ENCODE assay signal across 12 mouse cellular contexts in genomic region chr12:12683733-12684470, GRCm38 (mm10).
DNase-seq lines count a peak whose midpoint lies in the region; ATAC-seq lines count a peak whose summit lies in the region.
"Had no signal": no experiment of that assay in that cellular context is flagged by ENCODE, and none has a peak within 500 bp of the region (broad histone marks: within the 10 kb centered on the region; RNA-seq: fewer than 3 reads in every experiment).

No protein-coding gene starts in this region.

- peak overlapping the region; percentile 39 for H3K4me2 ChIP-seq in forebrain, embryonic 15.5 days (replicated peaks)
- peak overlapping the region; percentile 2; the same call in 1 of the 2 replicates for H3K4me2 ChIP-seq in neural tube, embryonic 15.5 days
- H3K4me2 ChIP-seq: heart, embryonic 11.5 days; liver, embryonic 11.5 days had no signal

- peak; percentile 6 for ATAC-seq in forebrain, embryonic 15.5 days (replicated peaks)
- no peak for ATAC-seq in neural tube, embryonic 15.5 days (ENCODE audit: low FRiP score)

- peak; percentile 11 for DNase-seq in right cerebral cortex, postnatal 4 days
- DNase-seq in right cerebral cortex, postnatal 36 days (ENCODE audit: low spot score in 2 of 2): no peak
- no peak for DNase-seq in limb, embryonic 10.5 days (ENCODE audit: low spot score)
- DNase-seq in adrenal gland, postnatal 10 days: no peak
- DNase-seq in heart, postnatal 4 days: no peak
- no peak for DNase-seq in Muller cell, postnatal 12 days (ENCODE audit: inconsistent ontology term)
- DNase-seq: kidney, adult 9 months; lung, postnatal 4 days had no signal

- H3K27ac ChIP-seq in forebrain, embryonic 15.5 days (replicated peaks): peak overlapping the region; percentile 83
- peak overlapping the region; percentile 37; the same call in 1 of the 2 replicates for H3K27ac ChIP-seq in limb, embryonic 10.5 days
- H3K27ac ChIP-seq in neural tube, embryonic 15.5 days (replicated peaks): no peak overlapping the region; the same call in 1 of the 2 replicates

- H3K36me3 ChIP-seq in forebrain, embryonic 15.5 days: no peaks in the 10 kb centered on the region
- H3K36me3 ChIP-seq in limb, embryonic 10.5 days: no peaks in the 10 kb centered on the region
- no peaks in the 10 kb centered on the region for H3K36me3 ChIP-seq in neural tube, embryonic 15.5 days

- H3K9ac ChIP-seq in forebrain, embryonic 15.5 days (replicated peaks): peak overlapping the region; percentile 5; the same call in 1 of the 2 replicates
- H3K9ac ChIP-seq in neural tube, embryonic 15.5 days (replicated peaks): no peak overlapping the region

- H3K4me1 ChIP-seq in forebrain, embryonic 15.5 days: peaks cover 52% of the 10 kb centered on the region
- H3K4me1 ChIP-seq in limb, embryonic 10.5 days: peaks cover 40% of the 10 kb centered on the region
- peaks cover 39% of the 10 kb centered on the region for H3K4me1 ChIP-seq in neural tube, embryonic 15.5 days

- no peaks in the 10 kb centered on the region for H3K27me3 ChIP-seq in forebrain, embryonic 15.5 days
- 0 out of 2 replicates have a peak, but pooled peaks cover 10% of the 10 kb centered on the region for H3K27me3 ChIP-seq in limb, embryonic 10.5 days (ENCODE audit: low read depth, poor library complexity, severe bottlenecking)
- no peaks in the 10 kb centered on the region for H3K27me3 ChIP-seq in neural tube, embryonic 15.5 days (replicated peaks)

- H3K4me3 ChIP-seq in forebrain, embryonic 15.5 days: no peak overlapping the region
- no peak overlapping the region for H3K4me3 ChIP-seq in limb, embryonic 10.5 days
- no peak overlapping the region for H3K4me3 ChIP-seq in neural tube, embryonic 15.5 days (replicated peaks)

- 21% methylated on average over 10 of the region's 10 CpGs for WGBS in forebrain, embryonic 15.5 days
- 55% methylated on average over 10 of the region's 10 CpGs for WGBS in limb, embryonic 10.5 days
- WGBS in neural tube, embryonic 15.5 days: 50% methylated on average over 10 of the region's 10 CpGs

- H3K9me3 ChIP-seq in forebrain, embryonic 15.5 days: no peaks in the 10 kb centered on the region
- H3K9me3 ChIP-seq in limb, embryonic 10.5 days (replicated peaks): no peaks in the 10 kb centered on the region
- no peaks in the 10 kb centered on the region for H3K9me3 ChIP-seq in neural tube, embryonic 15.5 days (replicated peaks)
